Mouse (Mus musculus) forebrain, embryonic 16.5 days (tissue): ENCODE data around the gene Elfn1. TPM values are rescaled to one million over a fixed set of nuclear protein-coding genes. Genes with fewer than 3 reads are reported as not detected.

ENCODE experiments used
- ATAC-seq: fragments of 200-750 bp; cut with Nextera tagmentation; 2 replicates; pipeline ENCODE4 v1.8.0; 2017; ENCODE audit warnings: mild to moderate bottlenecking, moderate library complexity
- H3K27ac ChIP-seq: fragments of 300-500 bp; sonication (generic); 2 replicates; pipeline ENCODE4 v1.5.1; 2014; ENCODE audit warnings: low read length, control low read depth
- H3K27me3 ChIP-seq: fragments of 300-500 bp; sonication (generic); replicated peaks from 2 replicates; pipeline ENCODE4 v1.6.1; 2014; ENCODE audit warnings: low read length; ENCODE audit not compliant: control insufficient read depth, insufficient read depth
- H3K36me3 ChIP-seq: fragments of 300-500 bp; sonication (generic); 2 replicates; pipeline ENCODE4 v1.6.1; 2014; ENCODE audit not compliant: control insufficient read depth, insufficient read depth
- H3K4me1 ChIP-seq: fragments of 300-500 bp; sonication (generic); replicated peaks from 2 replicates; pipeline ENCODE4 v1.6.1; 2014; ENCODE audit warnings: low read length; ENCODE audit not compliant: control insufficient read depth, insufficient read depth
- H3K4me2 ChIP-seq: fragments of 300-500 bp; sonication (generic); 2 replicates; pipeline ENCODE4 v1.6.1; 2014; ENCODE audit warnings: mild to moderate bottlenecking, low read length, control low read depth
- H3K4me3 ChIP-seq: fragments of 300-500 bp; sonication (generic); replicated peaks from 2 replicates; pipeline ENCODE4 v1.5.1; 2014; ENCODE audit warnings: mild to moderate bottlenecking, low read length, control low read depth
- H3K9ac ChIP-seq: fragments of 300-500 bp; sonication (generic); replicated peaks from 2 replicates; pipeline ENCODE4 v1.6.1; 2014; ENCODE audit warnings: low read depth, low read length, control low read depth
- H3K9me3 ChIP-seq: fragments of 300-500 bp; sonication (generic); 2 replicates; pipeline ENCODE4 v1.6.1; 2016; ENCODE audit warnings: low read length; ENCODE audit not compliant: control insufficient read depth
- WGBS: fragments of 180-500 bp; shearing (Covaris S2); extraction: QIAGEN DNeasy Blood & Tissue Kit; methylation state at CpG from one replicate; pipeline ENCODE4 v1.1.7; 2014; 5-methylcytosine and 5-hydroxymethylcytosine counted together
- polyA plus RNA-seq: library from polyadenylated mRNA; unstranded; fragments of >200 nt; fragmentation: Nextera tagmentation; extraction: Ambion mirVana; gene quantifications from 2 replicates; pipeline ENCODE4 v1.2.1, GENCODE M21; 2015

The Elfn1 gene
- polyA plus RNA-seq, 1 experiment from 2014 or later, result 3.2 TPM

GRCm38 (mm10) chr5:139889370-139889769 lies 18.4 kb upstream of the Elfn1 start:
- H3K27ac ChIP-seq, result peak overlapping the region; percentile 13
- no peak overlapping the region for H3K9ac ChIP-seq

GRCm38 (mm10) chr5:139892326-139892994 lies 15.3 kb upstream of the Elfn1 start:
- Histone ChIP-seq H3K27me3 (no peaks in the 10 kb centered on the region), H3K9me3 (no peaks in the 10 kb centered on the region), H3K4me2 (no peak overlapping the region), H3K9ac (no peak overlapping the region), H3K4me1 (peaks cover 29% of the 10 kb centered on the region), H3K4me3 (no peak overlapping the region), H3K27ac (no peak overlapping the region), H3K36me3 (no peaks in the 10 kb centered on the region)
- peak; percentile 81 for ATAC-seq
- WGBS, result 2% methylated on average over 5 of the region's 5 CpGs

More at GRCm38 (mm10) chr5:139889370-139889769, 18.4 kb upstream of the Elfn1 start:
- Histone ChIP-seq H3K4me3 (no peak overlapping the region), H3K27me3 (no peaks in the 10 kb centered on the region), H3K4me2 (no peak overlapping the region), H3K4me1 (peaks cover 36% of the 10 kb centered on the region), H3K9me3 (no peaks in the 10 kb centered on the region), H3K36me3 (no peaks in the 10 kb centered on the region)
- ATAC-seq, result peak; percentile 48
- WGBS, result 25% methylated on average over 10 of the region's 10 CpGs

- H3K9me3 ChIP-seq, result no peaks in the 10 kb centered on the region
- H3K27me3 ChIP-seq, result no peaks in the 10 kb centered on the region
- H3K4me2 ChIP-seq, result no peak overlapping the region
- WGBS, result 28% methylated on average over 7 of the region's 7 CpGs
- H3K9ac ChIP-seq, result no peak overlapping the region
- no peak overlapping the region for H3K27ac ChIP-seq
- peaks cover 28% of the 10 kb centered on the region for H3K4me1 ChIP-seq
- ATAC-seq, result peak; percentile 48
- H3K36me3 ChIP-seq, result no peaks in the 10 kb centered on the region
- no peak overlapping the region for H3K4me3 ChIP-seq
Measured at GRCm38 (mm10) chr5:139892995-139893345, 14.8 kb upstream of the Elfn1 start.

GRCm38 (mm10) chr5:139894025-139894508 lies 13.7 kb upstream of the Elfn1 start:
- no peak for ATAC-seq
- Histone ChIP-seq H3K36me3 (no peaks in the 10 kb centered on the region), H3K27me3 (no peaks in the 10 kb centered on the region), H3K4me1 (peaks cover 22% of the 10 kb centered on the region), H3K4me2 (no peak overlapping the region), H3K4me3 (no peak overlapping the region), H3K9ac (no peak overlapping the region), H3K9me3 (no peaks in the 10 kb centered on the region), H3K27ac (no peak overlapping the region)
- 30% methylated on average over 12 of the region's 12 CpGs for WGBS

- WGBS, result 50% methylated on average over 7 of the region's 7 CpGs
Measured at GRCm38 (mm10) chr5:139899044-139899443, 8.7 kb upstream of the Elfn1 start.

GRCm38 (mm10) chr5:139905121-139905520 lies 2.6 kb upstream of the Elfn1 start:
- Histone ChIP-seq H3K4me2 (no peak overlapping the region), H3K4me1 (peaks cover 28% of the 10 kb centered on the region), H3K9me3 (no peaks in the 10 kb centered on the region; the same call in 1 of the 2 replicates), H3K9ac (no peak overlapping the region), H3K27ac (no peak overlapping the region), H3K4me3 (no peak overlapping the region), H3K27me3 (peaks cover 24% of the 10 kb centered on the region), H3K36me3 (no peaks in the 10 kb centered on the region)
- WGBS, result 74% methylated on average over 5 of the region's 5 CpGs
- no peak for ATAC-seq

More at GRCm38 (mm10) chr5:139899044-139899443, 8.7 kb upstream of the Elfn1 start:
- Histone ChIP-seq H3K9ac (no peak overlapping the region), H3K9me3 (no peaks in the 10 kb centered on the region), H3K4me1 (peaks cover 3% of the 10 kb centered on the region; the same call in 1 of the 2 replicates), H3K4me3 (no peak overlapping the region), H3K27ac (no peak overlapping the region), H3K27me3 (no peaks in the 10 kb centered on the region), H3K36me3 (no peaks in the 10 kb centered on the region), H3K4me2 (no peak overlapping the region)
- ATAC-seq, result no peak

GRCm38 (mm10) chr5:139906507-139906906 lies 1.2 kb upstream of the Elfn1 start:
- Histone ChIP-seq H3K4me2 (no peak overlapping the region), H3K36me3 (no peaks in the 10 kb centered on the region), H3K4me3 (no peak overlapping the region), H3K9ac (no peak overlapping the region), H3K9me3 (no peaks in the 10 kb centered on the region; the same call in 1 of the 2 replicates), H3K27me3 (peaks cover 37% of the 10 kb centered on the region), H3K27ac (no peak overlapping the region), H3K4me1 (peaks cover 34% of the 10 kb centered on the region)
- 36% methylated on average over 9 of the region's 9 CpGs for WGBS
- ATAC-seq, result no peak

GRCm38 (mm10) chr5:139907241-139907640 lies 502 bp upstream of the Elfn1 start:
- peaks cover 42% of the 10 kb centered on the region for H3K27me3 ChIP-seq
- WGBS, result under 1% methylated on average over 17 of the region's 19 CpGs
- peak overlapping the region; percentile 98 for H3K4me2 ChIP-seq
- H3K9ac ChIP-seq, result peak overlapping the region; percentile 77; the same call in 1 of the 2 replicates
- H3K27ac ChIP-seq, result no peak overlapping the region
- no peaks in the 10 kb centered on the region for H3K36me3 ChIP-seq
- peak overlapping the region; percentile 73 for H3K4me3 ChIP-seq
- no peaks in the 10 kb centered on the region; the same call in 1 of the 2 replicates for H3K9me3 ChIP-seq
- H3K4me1 ChIP-seq, result peaks cover 41% of the 10 kb centered on the region
- peak; percentile 47 for ATAC-seq

- H3K36me3 ChIP-seq, result no peaks in the 10 kb centered on the region
- peak overlapping the region; percentile 98 for H3K4me2 ChIP-seq
- H3K4me3 ChIP-seq, result peak overlapping the region; percentile 73
- peaks cover 51% of the 10 kb centered on the region for H3K27me3 ChIP-seq
- 0% methylated on average over 66 of the region's 78 CpGs for WGBS
- ATAC-seq, result peak; percentile 27
- peak overlapping the region; percentile 33 for H3K27ac ChIP-seq
- peaks cover 51% of the 10 kb centered on the region for H3K4me1 ChIP-seq
- H3K9me3 ChIP-seq, result no peaks in the 10 kb centered on the region; the same call in 1 of the 2 replicates
- H3K9ac ChIP-seq, result peak overlapping the region; percentile 77
Measured at GRCm38 (mm10) chr5:139908243-139908810, 584 bp downstream of the Elfn1 start.
